Mouse (Mus musculus) embryonic fibroblast, embryonic 13.5 days (primary cell): ENCODE data around the gene Rnf152.

Experiments used
- CTCF ChIP-seq: IDR thresholded peaks from 2 replicates; pipeline ENCODE4 v1.5.1; 2011; ENCODE audit warnings: mild to moderate bottlenecking, control low read depth, low read length, moderate library complexity, borderline replicate concordance; ENCODE audit not compliant: insufficient read depth
- POLR2A ChIP-seq: IDR thresholded peaks from 2 replicates; pipeline ENCODE4 v1.6.1; 2011; ENCODE audit warnings: low read depth, mild to moderate bottlenecking, control low read depth, low read length, moderate library complexity

GRCm38 (mm10) chr1:105355910-105356290 is 610 bp downstream of the Rnf152 start:
- no peak for TF ChIP-seq CTCF
- no peak for TF ChIP-seq POLR2A
